Mouse (Mus musculus) lung, embryonic 16.5 days (tissue): ENCODE measurements around the gene Fgfr2. TPM values are rescaled to one million over a fixed set of nuclear protein-coding genes. Genes with fewer than 3 reads are reported as not detected.

Experiments used
- ATAC-seq: fragments of 200-750 bp; cut with Nextera tagmentation; 2 replicates; pipeline ENCODE4 v1.8.0; 2017; ENCODE audit warnings: low read depth, mild to moderate bottlenecking, moderate library complexity
- H3K27ac ChIP-seq: fragments of 300-500 bp; sonication (generic); 2 replicates; pipeline ENCODE4 v1.5.1; 2014; ENCODE audit warnings: mild to moderate bottlenecking, control low read depth, low read length
- H3K27me3 ChIP-seq: fragments of 300-500 bp; sonication (generic); 2 replicates; pipeline ENCODE4 v1.6.1; 2014; ENCODE audit warnings: low read depth, low read length, mixed read lengths; ENCODE audit not compliant: control insufficient read depth, insufficient read depth
- H3K36me3 ChIP-seq: fragments of 300-500 bp; sonication (generic); 2 replicates; pipeline ENCODE4 v1.6.1; 2014; ENCODE audit warnings: low read length; ENCODE audit not compliant: control insufficient read depth, insufficient read depth
- H3K4me1 ChIP-seq: fragments of 300-500 bp; sonication (generic); replicated peaks from 2 replicates; pipeline ENCODE4 v1.6.1; 2014; ENCODE audit warnings: low read length, mixed read lengths; ENCODE audit not compliant: control insufficient read depth, insufficient read depth
- H3K4me2 ChIP-seq: fragments of 300-500 bp; sonication (generic); 2 replicates; pipeline ENCODE4 v1.6.1; 2014; ENCODE audit warnings: low read depth, low read length, control low read depth
- H3K4me3 ChIP-seq: fragments of 300-500 bp; sonication (generic); 2 replicates; pipeline ENCODE4 v1.5.1; 2014; ENCODE audit warnings: mild to moderate bottlenecking, low read length, control low read depth
- H3K9ac ChIP-seq: fragments of 300-500 bp; sonication (generic); 2 replicates; pipeline ENCODE4 v1.6.1; 2014; ENCODE audit warnings: low read length, control low read depth
- H3K9me3 ChIP-seq: fragments of 300-500 bp; sonication (generic); 2 replicates; pipeline ENCODE4 v1.6.1; 2016; ENCODE audit warnings: low read length; ENCODE audit not compliant: control insufficient read depth
- WGBS: fragments of 180-500 bp; shearing (Covaris S2); extraction: QIAGEN DNeasy Blood & Tissue Kit; methylation state at CpG from one replicate; pipeline ENCODE4 v1.1.7; 2014; 5-methylcytosine and 5-hydroxymethylcytosine counted together
- polyA plus RNA-seq: library from polyadenylated mRNA; unstranded; fragments of >200 nt; fragmentation: Nextera tagmentation; extraction: Ambion mirVana; gene quantifications from 2 replicates; pipeline ENCODE4 v1.2.1, GENCODE M21; 2015

The Fgfr2 gene
- polyA plus RNA-seq, 1 experiment from 2014 or later: 175 TPM

DNA sequence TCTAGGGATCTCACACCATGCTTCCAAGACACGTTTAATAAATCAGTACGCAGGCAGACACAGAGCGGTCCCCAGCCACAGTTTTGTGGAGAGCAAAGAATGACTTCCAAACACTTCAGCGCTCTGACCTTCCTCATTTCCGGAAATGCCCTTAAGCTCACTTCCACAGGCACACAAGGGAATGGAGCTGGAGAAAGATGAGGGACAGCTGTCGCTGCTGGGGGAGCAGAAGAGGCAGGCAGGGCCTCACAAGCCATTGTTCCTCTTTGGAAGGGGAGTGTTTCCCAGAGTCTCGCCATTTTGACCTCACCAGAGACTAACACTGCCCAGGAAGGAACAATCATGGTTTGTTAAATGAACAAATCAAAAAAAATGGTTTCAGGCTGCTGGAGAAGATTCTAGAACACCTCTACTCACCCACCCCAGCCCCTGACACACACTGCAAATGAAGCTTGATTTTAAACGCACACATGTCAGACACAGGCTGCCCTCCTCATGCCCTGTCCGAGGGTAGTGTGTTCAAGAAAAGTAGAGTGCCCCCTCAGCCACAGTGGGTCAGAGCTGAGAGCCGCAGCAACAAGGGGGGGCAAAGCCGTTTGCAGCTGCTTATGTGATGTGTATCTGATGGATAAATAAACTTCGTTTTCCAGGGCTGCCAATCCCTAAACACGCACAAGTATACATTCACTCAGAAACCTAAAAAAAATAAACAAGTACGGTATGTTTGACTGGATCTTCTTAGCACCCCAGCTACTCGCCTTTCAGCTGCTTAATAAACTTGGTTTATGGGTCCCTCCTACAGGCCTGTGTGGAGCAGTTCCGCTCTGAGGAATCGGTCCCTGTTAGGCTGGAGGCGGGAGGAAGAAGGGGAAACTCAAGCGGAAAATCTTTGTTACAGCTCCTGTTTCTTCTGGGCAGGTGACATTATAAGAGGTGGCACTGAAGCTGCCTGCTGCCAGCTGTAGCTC lies 2844.1 kb downstream of the Fgfr2 start:
- no peaks in the 10 kb centered on the region for H3K9me3 ChIP-seq
- WGBS: 29% methylated on average over 19 of the region's 19 CpGs
- H3K4me2 ChIP-seq: no peak overlapping the region
- peaks cover 12% of the 10 kb centered on the region for H3K4me1 ChIP-seq
- H3K9ac ChIP-seq: 0 out of 2 replicates have a peak overlapping the region, but pooled peaks have one; percentile 13
- no peak overlapping the region for H3K4me3 ChIP-seq
- H3K36me3 ChIP-seq: no peaks in the 10 kb centered on the region
- ATAC-seq: peak; percentile 80
- H3K27ac ChIP-seq: peak overlapping the region; percentile 87
- no peaks in the 10 kb centered on the region for H3K27me3 ChIP-seq

DNA sequence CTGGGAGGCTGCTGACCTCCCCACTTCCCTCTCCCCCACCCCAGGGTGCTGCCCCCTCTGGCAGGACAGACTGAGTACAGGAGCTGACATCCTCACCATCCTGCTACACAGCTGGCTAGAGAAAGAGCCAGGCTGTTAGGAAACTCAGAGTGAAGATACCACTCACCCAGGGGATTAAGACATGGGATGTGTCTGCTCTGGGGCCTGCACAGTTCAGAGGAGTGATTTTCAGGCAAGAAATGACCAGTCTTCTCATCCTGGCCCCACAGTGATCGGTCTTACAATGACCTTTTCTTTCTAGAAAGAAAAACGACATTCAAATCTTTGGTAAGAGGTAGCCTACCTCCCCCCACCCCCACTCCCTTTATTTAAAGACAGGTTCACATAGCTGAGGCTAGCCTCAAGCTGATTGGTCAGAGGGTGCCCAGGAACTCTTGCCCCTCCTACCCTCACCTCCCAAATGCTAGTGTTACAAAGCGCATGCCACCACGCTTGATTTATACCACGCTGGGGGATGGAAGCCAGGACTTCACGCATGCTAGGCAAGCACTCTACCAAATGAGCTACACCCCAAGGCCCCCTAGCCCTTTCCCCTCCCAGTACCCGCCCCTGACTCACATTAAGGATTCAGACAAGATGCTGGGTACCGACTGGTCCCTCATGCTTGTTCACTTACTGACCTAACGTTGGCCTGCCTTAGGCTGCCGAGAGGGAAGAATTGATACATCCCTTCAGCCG lies 2845.0 kb downstream of the Fgfr2 start:
- Histone ChIP-seq H3K4me3 (no peak overlapping the region), H3K4me2 (no peak overlapping the region), H3K27ac (peak overlapping the region; percentile 50), H3K9me3 (no peaks in the 10 kb centered on the region), H3K9ac (no peak overlapping the region), H3K27me3 (no peaks in the 10 kb centered on the region), H3K4me1 (peaks cover 12% of the 10 kb centered on the region), H3K36me3 (no peaks in the 10 kb centered on the region)
- 37% methylated on average over 11 of the region's 11 CpGs for WGBS
- peak; percentile 9; the same call in 1 of the 2 replicates for ATAC-seq

GRCm38 (mm10) chr7:130273265-130273664 lies 2849.9 kb downstream of the Fgfr2 start:
- Histone ChIP-seq H3K9ac (no peak overlapping the region), H3K27me3 (no peaks in the 10 kb centered on the region), H3K9me3 (no peaks in the 10 kb centered on the region), H3K36me3 (no peaks in the 10 kb centered on the region), H3K4me1 (no peaks in the 10 kb centered on the region; the same call in 1 of the 2 replicates), H3K4me3 (no peak overlapping the region), H3K27ac (no peak overlapping the region), H3K4me2 (no peak overlapping the region)
- WGBS: 11% methylated on average over 16 of the region's 16 CpGs
- ATAC-seq: peak; percentile 78

- ATAC-seq: no peak
- Histone ChIP-seq H3K9ac (no peak overlapping the region), H3K27ac (no peak overlapping the region), H3K4me3 (no peak overlapping the region), H3K27me3 (no peaks in the 10 kb centered on the region), H3K36me3 (no peaks in the 10 kb centered on the region), H3K4me1 (peaks cover 5% of the 10 kb centered on the region), H3K9me3 (no peaks in the 10 kb centered on the region), H3K4me2 (no peak overlapping the region)
- WGBS: 88% methylated on average over 5 of the region's 5 CpGs
Observed at GRCm38 (mm10) chr7:130270807-130271206, 2852.3 kb downstream of the Fgfr2 start.

- Histone ChIP-seq H3K9me3 (no peaks in the 10 kb centered on the region), H3K4me2 (no peak overlapping the region), H3K9ac (no peak overlapping the region), H3K27ac (no peak overlapping the region), H3K27me3 (no peaks in the 10 kb centered on the region), H3K4me1 (peaks cover 5% of the 10 kb centered on the region), H3K36me3 (no peaks in the 10 kb centered on the region), H3K4me3 (no peak overlapping the region)
- ATAC-seq: no peak
- WGBS: 69% methylated on average over 16 of the region's 16 CpGs
Observed at GRCm38 (mm10) chr7:130269124-130269867, 2853.9 kb downstream of the Fgfr2 start.

DNA sequence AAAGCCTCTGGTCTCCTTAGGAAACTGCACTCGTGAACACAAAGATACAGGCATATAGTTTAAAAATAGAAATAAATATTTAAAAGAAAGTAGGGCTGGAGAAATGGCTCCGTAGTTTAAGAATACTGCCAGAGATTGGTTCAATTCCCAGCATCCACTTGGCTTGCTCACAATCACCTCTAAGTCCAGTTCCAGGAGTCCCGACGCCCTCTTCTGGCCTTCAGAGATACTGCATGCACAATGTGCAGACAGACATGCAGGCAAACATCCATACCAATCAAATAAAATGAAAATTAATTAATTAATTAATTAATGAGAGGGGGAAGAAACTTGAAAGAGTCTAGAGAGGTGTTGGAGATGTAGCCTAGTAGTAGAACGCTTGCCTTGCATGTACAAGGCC lies 2856.1 kb downstream of the Fgfr2 start:
- no peak for ATAC-seq
- Histone ChIP-seq H3K9me3 (no peaks in the 10 kb centered on the region), H3K36me3 (no peaks in the 10 kb centered on the region), H3K27me3 (no peaks in the 10 kb centered on the region), H3K27ac (no peak overlapping the region), H3K4me2 (no peak overlapping the region; the same call in 1 of the 2 replicates), H3K9ac (no peak overlapping the region), H3K4me3 (no peak overlapping the region), H3K4me1 (peaks cover 8% of the 10 kb centered on the region)
- WGBS: 37% methylated on average over 5 of the region's 5 CpGs

- H3K4me1 ChIP-seq: peaks cover 8% of the 10 kb centered on the region
- 0% methylated on average over 33 of the region's 52 CpGs for WGBS
- H3K4me3 ChIP-seq: peak overlapping the region; percentile 87
- H3K4me2 ChIP-seq: peak overlapping the region; percentile 79
- no peaks in the 10 kb centered on the region for H3K27me3 ChIP-seq
- H3K27ac ChIP-seq: peak overlapping the region; percentile 91
- 0 out of 2 replicates have a peak, but pooled peaks cover 2% of the 10 kb centered on the region for H3K36me3 ChIP-seq
- H3K9me3 ChIP-seq: no peaks in the 10 kb centered on the region
- peak; percentile 93 for ATAC-seq
- H3K9ac ChIP-seq: peak overlapping the region; percentile 91
Observed at GRCm38 (mm10) chr7:130266166-130266490, 2857.0 kb downstream of the Fgfr2 start.

DNA sequence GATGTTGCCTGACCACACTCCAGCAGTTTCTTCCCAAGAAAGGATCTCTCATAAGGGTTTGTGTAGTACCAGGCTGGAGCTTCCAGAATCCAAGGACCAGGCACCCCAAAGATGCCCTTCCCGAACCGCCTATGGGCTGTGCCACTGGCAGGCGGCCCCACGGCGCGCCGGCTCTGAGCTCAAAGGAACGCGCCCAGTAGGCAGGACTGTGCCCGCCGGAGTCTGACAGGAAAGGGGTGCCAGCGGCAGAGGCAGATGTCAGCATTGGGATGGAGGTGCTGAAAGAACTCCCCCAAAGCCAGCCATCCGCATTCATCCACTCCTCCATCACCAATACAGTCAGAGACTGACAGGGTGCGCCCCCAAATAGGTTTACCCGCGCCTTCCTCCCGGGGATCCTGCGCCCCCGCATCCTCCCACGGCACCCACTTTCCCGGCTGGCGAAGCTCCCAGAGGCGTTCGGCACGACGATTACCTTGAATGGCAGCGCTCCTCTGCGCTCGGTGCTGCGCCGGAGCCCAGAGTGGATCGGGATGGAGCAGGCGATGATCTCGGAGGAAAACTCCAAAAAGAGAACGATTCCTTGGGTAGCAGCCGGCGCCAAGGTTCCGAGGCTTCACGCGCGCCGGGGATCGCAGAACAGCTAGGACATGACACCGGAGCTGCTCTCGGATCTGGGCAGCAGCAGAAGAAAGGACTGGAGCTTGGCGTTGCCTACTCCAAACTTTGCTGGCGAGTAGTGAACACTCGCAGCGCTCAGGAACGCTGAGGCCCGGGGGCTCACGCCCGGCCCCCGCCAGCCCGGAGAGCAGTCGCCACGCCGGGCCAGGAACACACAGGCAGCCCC lies 2857.6 kb downstream of the Fgfr2 start:
- peak overlapping the region; percentile 87 for H3K4me3 ChIP-seq
- no peaks in the 10 kb centered on the region for H3K9me3 ChIP-seq
- peak; percentile 63 for ATAC-seq
- H3K4me2 ChIP-seq: peak overlapping the region; percentile 79
- peak overlapping the region; percentile 91 for H3K9ac ChIP-seq
- peak overlapping the region; percentile 91 for H3K27ac ChIP-seq
- peaks cover 9% of the 10 kb centered on the region for H3K4me1 ChIP-seq
- H3K27me3 ChIP-seq: no peaks in the 10 kb centered on the region
- H3K36me3 ChIP-seq: 0 out of 2 replicates have a peak, but pooled peaks cover 2% of the 10 kb centered on the region
- under 1% methylated on average over 55 of the region's 58 CpGs for WGBS
